Mouse (Mus musculus) adrenal gland, postnatal 25 days (tissue): ENCODE measurements around the gene Ptprn2. TPM values are rescaled to one million over a fixed set of nuclear protein-coding genes. Genes with fewer than 3 reads are reported as not detected.

ENCODE experiments used
- DNase-seq: peaks from one replicate; pipeline ENCODE4 v3.0.0; 2021; ENCODE audit warnings: mixed read lengths
- total RNA-seq: library from RNA; stranded (reverse); gene quantifications from 2 replicates; pipeline ENCODE4 v1.2.3, GENCODE M21; 2021

Gene Ptprn2
- total RNA-seq, 1 experiment from 2014 or later: 21.7 TPM

GRCm38 (mm10) chr12:116976981-116977380 is 491.5 kb downstream of the Ptprn2 start:
- DNase-seq: no peak

GRCm38 (mm10) chr12:116978201-116978600 is 492.7 kb downstream of the Ptprn2 start:
- DNase-seq: peak; percentile 30

GRCm38 (mm10) chr12:116981315-116981714 is 495.8 kb downstream of the Ptprn2 start:
- no peak for DNase-seq

GRCm38 (mm10) chr12:116989144-116989543 is 503.6 kb downstream of the Ptprn2 start:
- no peak for DNase-seq

GRCm38 (mm10) chr12:117001546-117002148 is 516.1 kb downstream of the Ptprn2 start:
- no peak for DNase-seq

- DNase-seq: no peak
These were observed 531.5 kb downstream of the Ptprn2 start for GRCm38 (mm10) chr12:117016753-117017595.

- no peak for DNase-seq
These were observed 532.4 kb downstream of the Ptprn2 start for GRCm38 (mm10) chr12:117017912-117018311.

- DNase-seq: no peak
These were observed 537.7 kb downstream of the Ptprn2 start for GRCm38 (mm10) chr12:117023235-117023634.

GRCm38 (mm10) chr12:117024916-117025315 is 539.4 kb downstream of the Ptprn2 start:
- peak; percentile 45 for DNase-seq

- DNase-seq: no peak
These were observed 540.2 kb downstream of the Ptprn2 start for GRCm38 (mm10) chr12:117025676-117026075.

- peak; percentile 24 for DNase-seq
These were observed 541.8 kb downstream of the Ptprn2 start for GRCm38 (mm10) chr12:117027351-117027750.

GRCm38 (mm10) chr12:117028333-117028961 is 542.9 kb downstream of the Ptprn2 start:
- DNase-seq: no peak

- DNase-seq: no peak
These were observed 547.7 kb downstream of the Ptprn2 start for GRCm38 (mm10) chr12:117033172-117033571.

- no peak for DNase-seq
These were observed 549.0 kb downstream of the Ptprn2 start for GRCm38 (mm10) chr12:117034506-117034905.

- DNase-seq: peak; percentile 57
These were observed 549.7 kb downstream of the Ptprn2 start for GRCm38 (mm10) chr12:117035243-117035642.

GRCm38 (mm10) chr12:117039411-117039810 is 553.9 kb downstream of the Ptprn2 start:
- no peak for DNase-seq

- DNase-seq: no peak
These were observed 555.9 kb downstream of the Ptprn2 start for GRCm38 (mm10) chr12:117041409-117041808.

- DNase-seq: no peak
These were observed 557.2 kb downstream of the Ptprn2 start for GRCm38 (mm10) chr12:117042706-117043105.

GRCm38 (mm10) chr12:117047384-117048251 is 562.1 kb downstream of the Ptprn2 start:
- DNase-seq: no peak

GRCm38 (mm10) chr12:117049829-117050228 is 564.3 kb downstream of the Ptprn2 start:
- no peak for DNase-seq

- no peak for DNase-seq
These were observed 567.8 kb downstream of the Ptprn2 start for GRCm38 (mm10) chr12:117053223-117053850.
